Mouse (Mus musculus) bone marrow, adult 2 months (tissue): ENCODE measurements around the gene Smok3b.

Experiments
- CTCF ChIP-seq: fragments of 200-500 bp; IDR thresholded peaks from 2 replicates; pipeline ENCODE4 v1.5.1; 2011; ENCODE audit warnings: low read length, control low read depth; ENCODE audit not compliant: control insufficient read depth, insufficient read depth
- POLR2A ChIP-seq: fragments of 200-500 bp; IDR thresholded peaks from 2 replicates; pipeline ENCODE4 v1.6.1; 2011; ENCODE audit warnings: low read depth, mild to moderate bottlenecking, control low read depth, low read length, borderline replicate concordance; ENCODE audit not compliant: control insufficient read depth

GRCm38 (mm10) chr5:138073803-138074202 is 52.6 kb downstream of the Smok3b start:
- no peak for TF ChIP-seq CTCF
- no peak for TF ChIP-seq POLR2A
